8 mouse cellular contexts compared by ENCODE assay signal in the genomic region with DNA sequence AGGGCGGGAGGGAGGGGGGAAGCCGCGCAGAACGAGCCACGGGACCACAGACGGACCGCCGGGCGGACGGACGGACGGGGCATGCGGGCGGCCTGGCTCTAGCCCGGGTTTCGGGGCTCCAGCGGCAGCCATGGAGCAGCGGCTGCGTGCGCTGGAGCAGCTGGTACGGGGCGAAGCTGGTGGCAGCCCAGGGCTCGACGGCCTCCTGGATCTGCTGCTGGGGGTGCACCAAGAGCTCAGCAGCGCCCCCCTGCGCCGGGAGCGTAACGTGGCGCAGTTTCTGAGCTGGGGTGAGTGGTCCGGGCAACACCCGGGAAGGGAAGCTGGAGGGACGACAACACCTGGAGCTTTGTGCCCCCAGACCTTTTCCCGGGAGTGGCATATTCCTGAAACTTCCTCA. TPM values are rescaled to one million over a fixed set of nuclear protein-coding genes. Genes with fewer than 3 reads are reported as not detected.
A peak's percentile ranks its signal among the peaks of the same experiment; 100 is the strongest.
DNase-seq lines count a peak whose midpoint lies in the region; ATAC-seq lines count a peak whose summit lies in the region.

No protein-coding gene starts in this region.

- H3K27ac ChIP-seq in liver, embryonic 15.5 days (replicated peaks), result peak overlapping the region; percentile 84

- ATAC-seq in liver, embryonic 15.5 days (ENCODE audit: insufficient read depth), result peak; percentile 59

- H3K4me3 ChIP-seq in liver, embryonic 15.5 days (replicated peaks), result peak overlapping the region; percentile 77

- no peaks in the 10 kb centered on the region for H3K27me3 ChIP-seq in liver, embryonic 15.5 days

- peak overlapping the region; percentile 75 for H3K9ac ChIP-seq in liver, embryonic 15.5 days

- H3K4me2 ChIP-seq in liver, embryonic 15.5 days, result peak overlapping the region; percentile 99

- DNase-seq in 416B (ENCODE audit: low read depth) (peak; percentile 60), R1 (ENCODE audit: low read depth, low spot score) (peak; percentile 89)
- DNase-seq in cerebellum, postnatal 36 days, result peak; percentile 73 to 83
- peak; percentile 91 for DNase-seq in gastrocnemius, postnatal 10 days
- peak; percentile 87 for DNase-seq in induced T-regulatory cell, adult 2 months (ENCODE audit: low read depth)
- peak; percentile 75 for DNase-seq in neural tube, embryonic 10.5 days (ENCODE audit: extremely low spot score, low spot score)
- peak; percentile 82 for DNase-seq in testis, postnatal 14 days (ENCODE audit: low spot score)

- no peaks in the 10 kb centered on the region for H3K9me3 ChIP-seq in liver, embryonic 15.5 days (replicated peaks)

- H3K4me1 ChIP-seq in liver, embryonic 15.5 days (replicated peaks), result peaks cover 74% of the 10 kb centered on the region

- 1% methylated on average over 34 of the region's 34 CpGs for WGBS in liver, embryonic 15.5 days (ENCODE audit: insufficient replicate concordance)

- H3K36me3 ChIP-seq in liver, embryonic 15.5 days (replicated peaks), result peaks cover 16% of the 10 kb centered on the region; the same call in 1 of the 2 replicates

RNA-seq across cellular contexts. Expression of a gene that starts 0.3 kb away (rescaled TPM):
- 1 to 10 TPM; 4.2 to 4.5 TPM for total RNA-seq in gastrocnemius, postnatal 10 days (2021)
- 0.21 and 0.38 TPM in 2 replicates for polyA plus RNA-seq in liver, embryonic 15.5 days (2015; fragmentation: Nextera tagmentation; extraction: Ambion mirVana)

RNA-seq across cellular contexts. Expression of a gene that starts 28.2 kb away (rescaled TPM):
- 10 to 100 TPM; 11.3 to 12.9 TPM for total RNA-seq in gastrocnemius, postnatal 10 days (2021)
- 25.1 and 25.4 TPM in 2 replicates for polyA plus RNA-seq in liver, embryonic 15.5 days (2015; fragmentation: Nextera tagmentation; extraction: Ambion mirVana)

RNA-seq across cellular contexts. Expression of a gene that starts 30.1 kb away (rescaled TPM):
- 10 to 100 TPM; 54.0 to 64.8 TPM for total RNA-seq in gastrocnemius, postnatal 10 days (2021)
- 64.0 and 69.3 TPM in 2 replicates for polyA plus RNA-seq in liver, embryonic 15.5 days (2015; fragmentation: Nextera tagmentation; extraction: Ambion mirVana)

RNA-seq across cellular contexts. Expression of a gene that starts 34.3 kb away (rescaled TPM):
- total RNA-seq in gastrocnemius, postnatal 10 days (2021), result 10 to 100 TPM; 11.9 to 19.3 TPM
- 7.7 and 9.1 TPM in 2 replicates for polyA plus RNA-seq in liver, embryonic 15.5 days (2015; fragmentation: Nextera tagmentation; extraction: Ambion mirVana)

RNA-seq across cellular contexts. Expression of a gene that starts 56.9 kb away (rescaled TPM):
- total RNA-seq in gastrocnemius, postnatal 10 days (2021), result 100 to 1,000 TPM in 1 of 2 experiments, 10 to 100 TPM in 1; 88.6 to 123 TPM
- polyA plus RNA-seq in liver, embryonic 15.5 days (2015; fragmentation: Nextera tagmentation; extraction: Ambion mirVana), result 64.3 and 68.8 TPM in 2 replicates

Comparison
In these comparisons a context has a peak if more than half of its experiments do, and no peak if none do; other contexts are left out.
1. Peak in every context shown above with its lines: DNase-seq, ATAC-seq, H3K4me3 ChIP-seq and H3K27ac ChIP-seq.